Mouse (Mus musculus): ENCODE measurements around the gene Fam71d. TPM values are rescaled to one million over a fixed set of nuclear protein-coding genes. Genes with fewer than 3 reads are reported as not detected.

Fam71d gene
- polyA plus RNA-seq, 1 experiment from 2014 or later = 0.18 TPM

DNA sequence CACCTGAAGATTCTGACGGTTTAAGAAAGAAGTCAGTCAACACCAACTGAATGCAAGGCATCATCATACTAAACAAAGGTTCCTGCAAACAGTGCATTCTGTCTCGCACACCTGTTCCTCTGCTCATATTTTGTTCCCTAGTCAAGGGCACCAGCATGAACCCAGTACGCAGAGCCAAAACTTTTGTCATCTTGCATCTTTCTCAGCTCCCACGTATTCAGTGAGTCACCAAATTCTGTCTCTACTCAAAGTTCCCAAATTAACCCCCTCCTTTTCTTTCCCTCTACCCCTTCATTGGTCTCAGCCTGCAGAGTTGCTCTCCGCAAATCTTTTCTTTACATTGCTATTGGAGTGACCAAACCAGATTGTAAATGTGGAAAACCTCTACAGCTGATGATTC is 2.5 kb upstream of the Fam71d start:
- no peak for ATAC-seq
- no peak overlapping the region for H3K27ac ChIP-seq (ENCODE audit: low read depth, low read length)
- WGBS = 93% methylated on average over 5 of the region's 5 CpGs

DNA sequence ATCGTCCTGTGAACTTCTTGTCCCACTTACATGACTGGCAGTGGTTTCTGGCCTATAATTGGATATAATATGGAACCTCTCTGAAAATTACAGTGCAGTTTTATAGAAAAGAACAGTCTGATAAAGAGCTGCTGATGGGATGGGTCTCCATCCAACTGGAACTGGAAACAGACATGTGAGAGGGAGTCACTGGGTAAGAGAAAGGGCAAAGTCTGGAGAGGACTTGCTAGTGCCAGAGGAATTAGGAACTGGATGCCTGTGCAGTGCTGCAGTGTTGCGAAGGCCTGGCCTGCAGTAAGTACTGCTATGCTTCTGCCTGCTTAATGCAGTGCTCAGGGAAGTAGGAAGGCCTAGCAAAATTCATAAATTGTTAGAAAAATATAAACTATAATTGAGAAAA is 1.9 kb downstream of the Fam71d start:
- H3K4me2 ChIP-seq (ENCODE audit: low read length) = no peak overlapping the region
- H3K27me3 ChIP-seq (replicated peaks; ENCODE audit: control insufficient read depth, insufficient read depth, low read length) = no peaks in the 10 kb centered on the region
- H3K9ac ChIP-seq (ENCODE audit: low read length) = no peak overlapping the region
- H3K4me1 ChIP-seq (ENCODE audit: control insufficient read depth, insufficient read depth, low read length) = no peaks in the 10 kb centered on the region
- H3K27ac ChIP-seq (ENCODE audit: low read depth, low read length) = no peak overlapping the region
- WGBS = 88% methylated on average over 2 of the region's 2 CpGs
- ATAC-seq = no peak
- no peak overlapping the region for H3K4me3 ChIP-seq (ENCODE audit: low read depth, low read length)
- DNase-seq (ENCODE audit: low spot score) = no peak
- H3K9me3 ChIP-seq (replicated peaks; ENCODE audit: control insufficient read depth, low read length) = no peaks in the 10 kb centered on the region
- no peaks in the 10 kb centered on the region for H3K36me3 ChIP-seq (ENCODE audit: control insufficient read depth, insufficient read depth, low read length)

More for the DNA sequence above, 2.5 kb upstream of the Fam71d start:
- Histone ChIP-seq H3K4me2 (ENCODE audit: low read length) (no peak overlapping the region), H3K4me1 (ENCODE audit: control insufficient read depth, insufficient read depth, low read length) (no peaks in the 10 kb centered on the region), H3K9me3 (replicated peaks; ENCODE audit: control insufficient read depth, low read length) (no peaks in the 10 kb centered on the region), H3K9ac (ENCODE audit: low read length) (no peak overlapping the region), H3K36me3 (ENCODE audit: control insufficient read depth, insufficient read depth, low read length) (no peaks in the 10 kb centered on the region), H3K4me3 (ENCODE audit: low read depth, low read length) (no peak overlapping the region), H3K27me3 (replicated peaks; ENCODE audit: control insufficient read depth, insufficient read depth, low read length) (no peaks in the 10 kb centered on the region)
- no peak for DNase-seq (ENCODE audit: low spot score)

DNA sequence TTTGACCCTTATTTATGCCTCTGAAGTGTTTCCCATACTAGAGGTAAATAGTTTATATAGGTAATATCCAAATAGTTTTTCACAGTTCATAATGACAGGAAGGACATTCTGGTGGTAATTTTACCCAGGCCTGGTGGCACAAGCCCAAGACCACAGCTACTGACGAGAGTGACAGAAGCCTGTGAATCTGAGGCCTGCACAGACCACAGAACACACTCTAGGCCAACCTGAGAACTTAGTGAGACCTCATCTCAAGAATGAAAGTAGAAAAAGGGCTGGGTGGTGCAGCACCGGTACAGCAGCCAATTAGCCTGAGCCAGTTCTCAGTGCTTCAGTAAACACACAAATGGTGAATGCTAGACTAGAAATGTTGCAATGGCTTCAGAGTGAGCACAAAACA is 26.4 kb downstream of the Fam71d start:
- H3K27me3 ChIP-seq (replicated peaks; ENCODE audit: control insufficient read depth, insufficient read depth, low read length) = no peaks in the 10 kb centered on the region
- no peak for ATAC-seq
- H3K9me3 ChIP-seq (replicated peaks; ENCODE audit: control insufficient read depth, low read length) = no peaks in the 10 kb centered on the region
- WGBS = 84% methylated on average over 2 of the region's 2 CpGs
- H3K4me2 ChIP-seq (ENCODE audit: low read length) = no peak overlapping the region
- H3K4me1 ChIP-seq (ENCODE audit: control insufficient read depth, insufficient read depth, low read length) = no peaks in the 10 kb centered on the region
- H3K4me3 ChIP-seq (ENCODE audit: low read depth, low read length) = no peak overlapping the region
- no peak overlapping the region for H3K27ac ChIP-seq (ENCODE audit: low read depth, low read length)
- H3K36me3 ChIP-seq (ENCODE audit: control insufficient read depth, insufficient read depth, low read length) = no peaks in the 10 kb centered on the region
- H3K9ac ChIP-seq (ENCODE audit: low read length) = no peak overlapping the region
- no peak for DNase-seq (ENCODE audit: low spot score)

DNA sequence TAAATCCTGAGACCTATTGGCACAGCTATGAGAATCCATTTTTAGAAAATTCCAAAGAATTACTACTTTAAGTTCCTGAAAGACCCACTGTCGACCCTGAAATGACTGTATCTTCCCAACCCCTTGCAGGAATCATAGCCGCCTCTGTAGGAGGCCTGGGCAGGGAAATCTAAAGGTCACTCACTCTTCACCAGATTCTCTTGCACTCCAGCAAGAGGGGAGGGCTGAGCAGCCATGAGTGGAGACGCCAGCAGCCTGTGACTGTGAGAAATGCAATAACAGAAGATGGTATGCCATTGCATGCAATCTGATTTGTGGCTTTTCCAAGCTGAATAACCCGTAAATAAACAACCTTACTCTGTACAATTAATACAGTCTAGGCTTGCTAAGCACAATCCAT is 36.4 kb downstream of the Fam71d start:
- DNase-seq (ENCODE audit: low spot score) (no peak), ATAC-seq (no peak)
- WGBS = 69% methylated on average over 4 of the region's 4 CpGs
- Histone ChIP-seq H3K36me3 (ENCODE audit: control insufficient read depth, insufficient read depth, low read length) (no peaks in the 10 kb centered on the region), H3K27me3 (replicated peaks; ENCODE audit: control insufficient read depth, insufficient read depth, low read length) (no peaks in the 10 kb centered on the region), H3K4me3 (ENCODE audit: low read depth, low read length) (no peak overlapping the region), H3K4me1 (ENCODE audit: control insufficient read depth, insufficient read depth, low read length) (no peaks in the 10 kb centered on the region), H3K9ac (ENCODE audit: low read length) (no peak overlapping the region), H3K4me2 (ENCODE audit: low read length) (no peak overlapping the region), H3K9me3 (replicated peaks; ENCODE audit: control insufficient read depth, low read length) (no peaks in the 10 kb centered on the region), H3K27ac (ENCODE audit: low read depth, low read length) (no peak overlapping the region)

DNA sequence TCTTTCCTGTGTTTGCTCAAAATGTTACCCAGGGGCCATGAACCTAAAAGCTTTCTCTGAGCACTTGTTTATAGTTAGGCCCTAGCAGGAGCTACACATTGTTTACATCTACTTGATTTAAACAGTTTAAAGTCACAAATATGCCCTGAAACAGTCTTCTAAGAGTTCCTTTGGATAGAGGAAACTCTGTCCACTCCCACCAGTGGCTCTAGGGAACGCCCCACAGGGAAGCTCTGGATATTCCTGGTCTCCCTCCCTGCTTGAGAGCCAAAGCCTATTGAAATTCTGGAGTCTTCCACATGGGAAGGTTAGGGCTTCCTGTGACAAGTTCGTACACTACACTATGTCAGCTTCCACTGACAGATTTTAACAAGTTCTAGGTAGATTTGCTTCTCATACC is 48.3 kb downstream of the Fam71d start:
- Histone ChIP-seq H3K4me2 (ENCODE audit: low read length) (no peak overlapping the region), H3K36me3 (ENCODE audit: control insufficient read depth, insufficient read depth, low read length) (no peaks in the 10 kb centered on the region), H3K4me3 (ENCODE audit: low read depth, low read length) (no peak overlapping the region), H3K27ac (ENCODE audit: low read depth, low read length) (no peak overlapping the region), H3K9ac (ENCODE audit: low read length) (no peak overlapping the region), H3K27me3 (replicated peaks; ENCODE audit: control insufficient read depth, insufficient read depth, low read length) (no peaks in the 10 kb centered on the region), H3K4me1 (ENCODE audit: control insufficient read depth, insufficient read depth, low read length) (no peaks in the 10 kb centered on the region), H3K9me3 (replicated peaks; ENCODE audit: control insufficient read depth, low read length) (no peaks in the 10 kb centered on the region)
- ATAC-seq = no peak
- no peak for DNase-seq (ENCODE audit: low spot score)
- 73% methylated on average over 2 of the region's 2 CpGs for WGBS

DNA sequence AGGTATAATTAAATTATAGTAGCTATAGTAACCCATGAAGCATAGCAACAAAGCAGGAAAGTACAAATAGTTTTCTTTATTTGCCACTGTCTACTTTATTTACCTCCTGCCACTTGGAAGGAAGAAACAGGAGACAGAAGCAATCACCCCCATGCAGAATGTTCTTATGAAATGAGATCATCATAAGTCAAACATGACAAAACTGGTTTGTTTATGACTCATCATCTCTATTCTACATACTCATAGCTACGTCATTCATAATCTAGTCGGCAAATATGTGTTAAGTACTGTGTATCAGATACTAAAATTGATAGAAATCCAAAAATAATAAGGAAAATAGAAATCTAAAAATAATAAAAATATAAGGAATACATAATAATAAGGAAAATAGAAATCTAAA is 49.0 kb downstream of the Fam71d start:
- ATAC-seq = no peak
- 94% methylated on average over 2 of the region's 2 CpGs for WGBS
- H3K9me3 ChIP-seq (replicated peaks; ENCODE audit: control insufficient read depth, low read length) = no peaks in the 10 kb centered on the region

DNA sequence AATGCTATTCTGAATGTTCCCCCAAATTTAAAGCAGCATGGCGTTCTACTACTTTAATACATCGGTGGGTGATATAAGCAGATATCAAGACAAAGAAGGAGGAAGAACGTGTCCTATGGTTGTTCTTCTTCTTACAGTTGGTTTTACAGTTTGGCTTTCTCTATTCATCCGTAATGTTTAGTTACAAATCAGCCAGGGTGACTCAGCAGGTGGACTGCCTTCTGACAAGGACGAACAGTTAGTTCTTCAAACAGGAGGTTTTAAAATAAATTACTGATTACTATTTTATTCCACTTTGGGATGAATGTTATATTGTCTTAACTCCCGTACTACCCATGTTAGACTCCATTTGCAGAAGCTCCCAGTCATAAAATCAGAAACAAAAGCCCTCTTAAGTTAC is 54.9 kb downstream of the Fam71d start:
- Histone ChIP-seq H3K9ac (ENCODE audit: low read length) (no peak overlapping the region), H3K27me3 (replicated peaks; ENCODE audit: control insufficient read depth, insufficient read depth, low read length) (0 out of 2 replicates have a peak, but pooled peaks cover 3% of the 10 kb centered on the region), H3K9me3 (replicated peaks; ENCODE audit: control insufficient read depth, low read length) (no peaks in the 10 kb centered on the region), H3K27ac (ENCODE audit: low read depth, low read length) (no peak overlapping the region), H3K4me3 (ENCODE audit: low read depth, low read length) (no peak overlapping the region), H3K36me3 (ENCODE audit: control insufficient read depth, insufficient read depth, low read length) (no peaks in the 10 kb centered on the region), H3K4me2 (ENCODE audit: low read length) (no peak overlapping the region), H3K4me1 (ENCODE audit: control insufficient read depth, insufficient read depth, low read length) (peaks cover 3% of the 10 kb centered on the region)
- DNase-seq (ENCODE audit: low spot score) (no peak), ATAC-seq (no peak)
- WGBS = 78% methylated on average over 6 of the region's 6 CpGs

More for the DNA sequence above, 49.0 kb downstream of the Fam71d start:
- no peaks in the 10 kb centered on the region for H3K27me3 ChIP-seq (replicated peaks; ENCODE audit: control insufficient read depth, insufficient read depth, low read length)
- no peak overlapping the region for H3K4me3 ChIP-seq (ENCODE audit: low read depth, low read length)
- no peaks in the 10 kb centered on the region for H3K36me3 ChIP-seq (ENCODE audit: control insufficient read depth, insufficient read depth, low read length)
- H3K27ac ChIP-seq (ENCODE audit: low read depth, low read length) = no peak overlapping the region
- no peak overlapping the region for H3K9ac ChIP-seq (ENCODE audit: low read length)
- DNase-seq (ENCODE audit: low spot score) = no peak
- no peaks in the 10 kb centered on the region for H3K4me1 ChIP-seq (ENCODE audit: control insufficient read depth, insufficient read depth, low read length)
- H3K4me2 ChIP-seq (ENCODE audit: low read length) = no peak overlapping the region

DNA sequence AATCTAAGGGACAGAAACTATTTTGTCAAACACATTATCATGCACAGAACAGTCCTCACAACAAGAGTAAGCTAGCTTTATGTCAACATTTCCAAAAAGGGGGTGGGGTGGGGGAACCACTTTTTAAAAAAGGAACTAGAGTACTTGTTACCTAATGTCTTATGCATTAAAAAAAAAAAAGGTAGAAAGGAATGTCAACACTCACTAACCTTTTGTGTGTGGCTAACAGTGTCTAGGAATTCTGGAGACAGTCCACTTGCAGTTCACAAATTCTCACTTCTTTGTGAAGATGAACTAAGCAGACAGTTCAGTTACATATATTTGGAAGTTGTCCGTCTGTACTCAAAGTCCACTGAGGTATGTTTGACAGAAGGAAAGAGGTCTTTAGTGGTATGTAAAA is 56.1 kb downstream of the Fam71d start:
- H3K9ac ChIP-seq (ENCODE audit: low read length) = no peak overlapping the region
- 0 out of 2 replicates have a peak, but pooled peaks cover 3% of the 10 kb centered on the region for H3K27me3 ChIP-seq (replicated peaks; ENCODE audit: control insufficient read depth, insufficient read depth, low read length)
- H3K4me3 ChIP-seq (ENCODE audit: low read depth, low read length) = 0 out of 2 replicates have a peak overlapping the region, but pooled peaks have one; percentile 85
- WGBS = 33% methylated on average over 1 of the region's 1 CpGs
- DNase-seq (ENCODE audit: low spot score) = no peak
- no peak overlapping the region for H3K4me2 ChIP-seq (ENCODE audit: low read length)
- H3K27ac ChIP-seq (ENCODE audit: low read depth, low read length) = no peak overlapping the region
- H3K36me3 ChIP-seq (ENCODE audit: control insufficient read depth, insufficient read depth, low read length) = no peaks in the 10 kb centered on the region
- H3K9me3 ChIP-seq (replicated peaks; ENCODE audit: control insufficient read depth, low read length) = no peaks in the 10 kb centered on the region
- no peak for ATAC-seq
- peaks cover 3% of the 10 kb centered on the region for H3K4me1 ChIP-seq (ENCODE audit: control insufficient read depth, insufficient read depth, low read length)

DNA sequence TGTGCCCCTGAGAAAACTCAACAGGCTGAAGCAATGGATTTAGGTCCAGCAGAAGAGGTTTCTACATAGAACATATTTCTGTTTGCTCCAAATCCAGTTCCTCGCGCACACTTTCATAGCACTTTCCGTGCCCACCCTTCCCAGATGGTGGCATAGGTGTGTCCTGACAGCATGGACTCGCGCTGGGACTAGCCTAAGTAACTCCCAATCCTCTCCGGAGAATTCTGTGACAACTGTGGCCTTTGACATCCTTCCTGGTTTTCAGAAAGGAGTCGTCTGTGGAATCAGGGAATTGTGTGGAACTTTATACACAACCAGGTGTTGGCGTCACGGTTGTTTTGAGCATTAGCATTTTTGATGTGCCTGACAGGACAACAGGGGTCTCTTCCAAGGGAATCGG is 56.8 kb downstream of the Fam71d start:
- Histone ChIP-seq H3K27me3 (replicated peaks; ENCODE audit: control insufficient read depth, insufficient read depth, low read length) (0 out of 2 replicates have a peak, but pooled peaks cover 3% of the 10 kb centered on the region), H3K9me3 (replicated peaks; ENCODE audit: control insufficient read depth, low read length) (no peaks in the 10 kb centered on the region), H3K9ac (ENCODE audit: low read length) (peak overlapping the region; percentile 40), H3K27ac (ENCODE audit: low read depth, low read length) (no peak overlapping the region), H3K4me2 (ENCODE audit: low read length) (peak overlapping the region; percentile 72), H3K36me3 (ENCODE audit: control insufficient read depth, insufficient read depth, low read length) (no peaks in the 10 kb centered on the region), H3K4me3 (ENCODE audit: low read depth, low read length) (peak overlapping the region; percentile 85), H3K4me1 (ENCODE audit: control insufficient read depth, insufficient read depth, low read length) (peaks cover 3% of the 10 kb centered on the region)
- peak; percentile 19 for ATAC-seq
- no peak for DNase-seq (ENCODE audit: low spot score)
- 0% methylated on average over 10 of the region's 10 CpGs for WGBS
